Mouse (Mus musculus) left cerebral cortex, adult 18-20 months (tissue): ENCODE measurements around the gene Slc30a2. TPM values are rescaled to one million over a fixed set of nuclear protein-coding genes. Genes with fewer than 3 reads are reported as not detected.
"Not testable (repeated sequence)": the region's sequence is repeated elsewhere in the genome, so short reads cannot be mapped to it uniquely, and the experiment has no call there.

Experiments
- DNase-seq, 2 experiments: peaks; one replicate each; pipeline ENCODE4 v3.0.0; 2021 to 2022; ENCODE audit warnings: low spot score in 2 of 2, mixed read lengths in 1 of 2
- total RNA-seq, 2 experiments: library from RNA; stranded (reverse); gene quantifications; 2 replicates each; pipeline ENCODE4 v1.2.3; 2021

Gene Slc30a2
- total RNA-seq, 2 experiments from 2014 or later, result 0.40 TPM; not detected in 1

DNA sequence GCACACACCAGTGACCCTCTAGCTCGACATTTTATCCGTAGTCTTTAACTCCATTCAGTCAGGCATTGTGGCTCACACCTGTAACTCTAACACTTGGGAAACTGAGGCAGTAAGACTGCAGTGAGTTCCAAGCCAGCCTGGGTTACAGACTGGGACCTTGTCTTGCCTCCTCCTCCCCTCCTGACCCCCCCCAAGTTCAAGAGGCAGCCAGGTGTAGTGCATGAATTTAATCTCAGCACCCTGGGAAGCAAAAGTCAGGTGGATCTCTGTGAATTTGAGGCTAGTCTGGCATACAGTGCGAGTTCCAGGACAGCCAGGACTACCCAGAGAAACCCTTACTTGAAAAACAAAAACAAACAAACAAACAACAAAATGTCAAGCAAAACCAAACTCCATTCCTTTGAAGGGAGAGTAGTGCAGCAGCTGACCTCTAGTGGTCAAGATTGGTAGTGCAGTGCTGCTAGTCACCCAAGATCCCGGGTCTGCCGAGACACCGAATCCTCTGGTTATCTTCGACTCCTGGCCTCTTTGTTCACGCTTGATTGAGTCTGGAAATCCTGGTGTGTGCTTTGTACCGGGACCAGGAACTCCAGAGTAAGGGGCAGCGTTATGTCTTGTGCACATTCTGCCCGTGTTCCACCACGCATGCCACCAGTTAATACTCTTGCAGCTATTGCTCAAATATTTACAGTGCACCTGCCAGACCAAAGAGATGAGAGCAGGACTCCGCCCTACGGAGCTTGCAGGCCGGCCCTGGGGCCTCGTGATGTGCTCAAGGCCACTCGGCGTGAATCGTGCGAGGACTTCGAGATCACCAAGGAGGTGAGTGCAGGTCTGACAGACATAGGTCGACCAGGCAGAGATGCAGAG is 13.8 kb downstream of the Slc30a2 start:
- DNase-seq, result peak; percentile 80 to 89

DNA sequence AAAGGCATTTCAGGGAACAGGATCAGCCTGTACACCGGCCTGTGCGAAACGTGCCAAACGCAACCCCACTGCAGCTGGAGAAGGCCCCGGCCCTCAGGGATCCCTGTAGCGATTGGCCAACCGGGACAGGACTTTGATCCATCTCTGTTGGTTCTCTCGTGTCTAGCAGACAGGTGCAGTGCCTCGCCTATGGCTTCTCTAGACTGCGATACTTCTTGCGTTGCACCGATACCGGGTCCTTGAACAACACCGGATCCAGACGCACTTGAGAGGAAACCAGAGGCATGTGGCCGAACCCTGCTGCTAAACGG is 14.4 kb downstream of the Slc30a2 start:
- DNase-seq, result no peak

DNA sequence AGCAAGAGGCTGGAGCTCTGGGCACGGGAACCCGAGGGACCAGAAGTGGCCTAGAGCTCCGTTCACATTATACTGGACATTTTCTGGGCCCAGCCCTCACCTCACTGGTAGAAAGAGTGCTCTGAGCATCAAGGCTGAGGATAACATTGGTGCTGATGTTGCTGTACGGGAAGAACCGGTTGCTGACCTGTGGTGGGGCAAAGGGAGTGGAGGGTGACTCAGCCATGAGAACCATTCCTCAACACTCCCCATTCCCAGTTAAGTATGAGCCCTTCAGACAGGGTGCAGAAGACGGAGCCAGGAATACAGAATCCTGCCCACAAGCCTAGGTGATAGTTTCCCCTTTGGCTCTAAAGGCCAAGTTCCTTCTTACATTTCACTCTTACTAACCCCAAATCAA is 16.7 kb downstream of the Slc30a2 start:
- no peak for DNase-seq

DNA sequence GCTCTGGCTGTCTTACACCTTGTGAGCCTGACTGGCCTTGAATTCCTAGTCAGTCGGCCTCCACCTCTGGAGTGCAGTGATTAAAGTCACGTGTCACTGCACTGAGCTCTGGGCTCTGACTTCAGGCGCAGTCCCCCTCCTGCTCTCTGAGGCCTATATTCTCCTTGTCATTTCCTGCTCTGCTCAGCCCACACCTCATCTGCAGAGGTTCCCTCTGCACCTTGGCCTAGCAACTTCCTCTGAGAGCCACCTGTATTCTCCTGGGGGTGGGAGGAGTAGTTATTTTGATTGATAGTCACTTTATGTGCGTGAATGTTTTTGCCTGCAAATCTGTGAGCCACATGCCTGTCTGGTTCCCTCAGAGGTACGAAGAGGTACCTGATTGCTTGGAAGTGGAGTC is 18.2 kb downstream of the Slc30a2 start:
- DNase-seq, result no peak

DNA sequence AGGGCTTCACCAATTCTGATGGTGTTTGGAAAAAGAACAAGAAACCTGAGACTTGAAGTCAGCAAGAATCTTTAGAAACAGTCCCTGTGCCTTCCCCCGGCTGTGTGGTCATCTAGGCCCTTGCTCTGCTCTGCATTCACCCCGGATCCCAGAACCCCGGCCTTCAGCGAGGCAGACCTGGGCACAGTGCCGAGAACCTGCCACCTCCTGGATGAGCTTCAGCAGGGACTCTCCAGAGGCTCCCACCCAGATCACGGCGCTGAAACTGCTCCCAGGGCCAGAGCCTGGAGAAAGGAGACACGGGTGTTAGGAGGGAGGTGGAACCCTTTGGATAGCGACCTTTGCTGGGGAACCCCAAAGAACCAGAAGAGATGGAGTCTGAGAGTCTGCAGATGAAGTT is 19.1 kb downstream of the Slc30a2 start:
- no peak for DNase-seq

DNA sequence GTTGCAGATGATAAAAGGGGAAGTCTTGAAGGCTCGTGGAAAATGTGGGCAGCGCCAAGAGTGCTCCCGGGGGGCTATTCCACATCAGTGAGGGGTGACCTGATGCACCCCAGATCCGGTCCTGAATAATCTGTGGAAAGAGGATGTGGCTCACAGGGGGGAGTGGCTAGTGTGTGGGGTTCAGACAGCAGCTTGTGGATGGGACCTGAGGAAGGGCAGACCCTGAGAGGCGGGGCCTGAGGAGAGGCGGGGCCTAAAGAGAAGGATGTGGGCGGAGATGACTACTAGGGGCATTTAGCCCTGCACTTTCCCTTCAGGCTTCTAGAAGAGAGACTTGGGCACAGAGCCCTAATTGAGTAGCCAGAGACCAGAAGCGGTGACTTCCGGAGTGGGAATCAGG is 19.6 kb downstream of the Slc30a2 start:
- DNase-seq, result no peak

- DNase-seq, result no peak
These were observed 22.3 kb downstream of the Slc30a2 start for GRCm38 (mm10) chr4:134365280-134365679.

- DNase-seq, result peak; percentile 70 to 77
These were observed 27.8 kb downstream of the Slc30a2 start for GRCm38 (mm10) chr4:134370649-134371221.

DNA sequence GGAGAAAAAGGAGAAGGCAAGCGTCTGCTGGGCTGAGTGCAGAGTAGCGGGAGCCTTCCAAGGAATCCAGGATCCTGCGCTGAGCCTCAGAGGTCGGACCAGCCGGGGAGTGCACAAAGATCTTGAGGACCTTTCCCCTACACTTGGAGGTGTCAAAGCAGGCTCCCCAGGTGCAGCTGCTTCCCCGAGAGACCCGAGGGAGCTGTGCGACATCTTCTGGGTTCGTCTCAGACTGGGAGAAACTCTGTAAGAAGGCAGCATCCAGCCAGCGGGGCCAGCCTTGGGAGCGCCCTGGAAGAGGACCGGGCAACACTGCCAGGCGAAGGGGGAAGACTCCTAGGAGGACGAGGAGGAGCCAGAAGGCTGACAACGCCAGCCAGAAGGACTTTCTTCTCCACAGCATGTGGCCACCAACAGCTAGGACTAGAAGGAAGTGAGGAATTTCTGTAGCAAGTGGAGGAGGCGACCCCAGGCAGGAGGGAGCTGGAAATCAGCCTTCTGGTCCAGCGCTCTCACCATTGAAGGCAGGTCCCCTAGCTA is 28.4 kb downstream of the Slc30a2 start:
- DNase-seq, result peak in 1 of 2 experiments; percentile 42

DNA sequence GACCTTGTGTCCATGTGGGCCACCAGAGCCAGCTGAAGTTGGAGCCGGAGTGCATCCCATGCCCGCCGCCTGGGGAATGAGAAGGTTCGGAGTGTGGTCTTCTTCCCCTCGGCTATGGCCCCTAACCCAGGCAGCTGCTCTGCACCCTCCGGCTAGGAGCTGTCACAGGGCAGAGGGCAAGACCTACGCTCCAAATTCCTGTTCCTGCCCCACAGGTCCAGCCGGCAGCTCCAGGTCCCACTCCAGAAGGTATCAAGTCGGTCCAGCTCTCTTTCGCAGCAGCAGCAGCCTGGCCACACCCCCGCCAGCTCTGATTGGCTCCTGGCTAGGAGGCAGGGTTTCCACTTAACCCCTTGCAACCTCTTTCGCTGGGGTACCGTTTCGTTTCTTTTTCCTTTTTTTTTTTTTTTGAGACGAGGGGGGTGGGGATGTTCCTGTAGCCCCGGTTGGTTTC is 29.3 kb downstream of the Slc30a2 start:
- peak; percentile 84 to 87 for DNase-seq

- DNase-seq, result no peak
These were observed 30.3 kb downstream of the Slc30a2 start for GRCm38 (mm10) chr4:134373295-134373694.

GRCm38 (mm10) chr4:134374306-134374705 is 31.3 kb downstream of the Slc30a2 start:
- no peak for DNase-seq

GRCm38 (mm10) chr4:134378089-134378615 is 35.2 kb downstream of the Slc30a2 start:
- no peak for DNase-seq

DNA sequence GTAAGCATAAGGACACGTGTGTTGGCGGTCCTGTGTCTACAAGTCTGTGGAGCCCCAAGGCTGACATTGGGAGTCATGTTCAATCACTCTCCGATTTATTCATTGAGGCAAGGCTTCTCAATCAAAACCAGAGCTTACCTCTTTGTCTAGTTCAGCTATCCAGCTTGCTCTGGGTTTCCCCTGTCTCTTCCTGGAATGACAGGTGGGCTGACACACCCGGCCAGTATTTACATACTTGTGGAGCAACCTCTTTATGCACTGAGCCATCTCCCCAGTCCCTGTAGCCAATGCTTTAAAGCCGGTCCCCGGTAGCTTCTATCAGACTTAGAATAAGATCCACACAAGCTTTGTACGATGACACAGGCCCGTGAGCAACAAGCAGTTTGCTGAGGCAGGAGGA is 36.5 kb downstream of the Slc30a2 start:
- DNase-seq, result no peak

GRCm38 (mm10) chr4:134383750-134384149 is 40.8 kb downstream of the Slc30a2 start, which contains the start of gene Extl1:
TSS of gene Extl1 (minus strand) at chr4:134383850.
- DNase-seq, result not testable (repeated sequence)

DNA sequence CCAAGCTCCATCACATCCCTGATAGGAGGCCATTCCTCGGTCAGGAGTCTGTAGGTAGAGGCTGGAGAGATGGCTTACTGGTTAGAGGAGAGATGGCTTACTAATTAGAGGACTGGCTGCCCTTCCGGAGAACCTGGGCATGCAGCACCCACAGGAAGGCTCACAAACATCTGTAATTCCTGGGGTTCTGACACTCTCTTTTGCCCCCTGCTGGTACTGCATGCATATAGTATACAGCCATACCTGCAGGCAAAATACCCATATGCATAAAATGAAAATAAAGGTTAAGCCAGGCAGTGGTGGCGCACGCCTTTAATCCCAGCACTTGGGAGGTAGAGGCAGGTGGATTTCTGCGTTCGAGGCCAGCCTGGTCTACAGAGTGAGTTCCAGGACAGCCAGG is 44.3 kb downstream of the Slc30a2 start:
- DNase-seq, result no peak

DNA sequence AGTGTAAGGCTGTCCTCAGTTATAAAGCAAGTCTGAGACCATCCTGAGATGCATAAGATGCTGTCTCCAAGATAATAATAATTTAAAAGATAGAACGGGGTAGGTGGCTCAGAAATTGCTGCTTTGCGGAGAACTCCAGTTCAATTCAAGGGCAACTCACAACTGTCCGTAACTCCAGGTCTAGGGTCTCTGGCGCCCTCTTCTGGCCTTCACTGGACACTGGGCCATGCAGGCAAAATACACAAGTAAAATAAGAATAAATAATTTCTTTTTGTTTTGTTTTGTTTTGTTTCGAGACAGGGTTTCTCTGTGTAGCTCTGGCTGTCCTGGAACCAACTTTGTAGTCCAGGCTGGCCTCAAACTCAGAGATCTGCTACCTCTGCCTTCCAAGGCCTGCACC is 45.4 kb downstream of the Slc30a2 start:
- DNase-seq, result peak; percentile 64 to 68

GRCm38 (mm10) chr4:134391636-134392035 is 48.7 kb downstream of the Slc30a2 start:
- DNase-seq, result no peak

DNA sequence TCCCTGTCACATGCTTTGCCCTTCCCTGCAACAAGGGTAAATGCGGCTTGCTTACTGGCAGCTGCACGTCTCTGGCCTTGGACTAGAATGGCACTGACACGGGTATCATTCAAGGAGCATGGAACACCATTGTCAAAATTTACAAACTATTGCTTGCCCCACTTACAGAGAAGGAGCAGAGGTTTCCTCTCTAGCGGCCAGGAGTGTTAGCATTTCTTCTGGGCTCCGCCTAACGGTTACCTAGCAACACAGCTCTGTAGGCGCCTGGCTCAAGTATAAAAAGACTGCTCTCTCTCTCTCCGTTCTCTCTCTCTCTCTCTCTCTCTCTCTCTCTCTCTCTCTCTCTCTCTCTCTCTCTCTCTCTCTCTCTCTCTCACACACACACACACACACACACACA is 49.6 kb downstream of the Slc30a2 start:
- no peak for DNase-seq

DNA sequence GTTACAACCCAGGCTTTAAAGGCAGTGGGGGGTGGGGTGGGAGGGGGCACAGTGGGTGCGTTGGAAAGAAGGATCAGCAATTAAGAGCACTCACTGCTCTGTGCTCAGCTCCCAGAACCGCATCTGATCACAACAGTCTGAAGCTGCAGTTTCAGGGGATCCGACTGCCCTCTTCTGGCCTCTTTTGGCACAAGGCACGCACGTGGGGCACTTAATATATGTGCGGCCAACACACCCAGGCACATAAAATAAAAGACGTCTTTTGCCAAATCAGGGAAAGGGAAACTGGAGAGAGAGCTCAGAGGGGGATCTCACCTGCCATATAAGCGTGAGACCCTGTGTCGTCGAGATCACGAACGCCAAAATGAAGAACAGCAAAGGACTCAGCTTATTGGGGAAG is 50.0 kb downstream of the Slc30a2 start:
- no peak for DNase-seq

GRCm38 (mm10) chr4:134395142-134395541 is 52.2 kb downstream of the Slc30a2 start:
- no peak for DNase-seq
